Mouse (Mus musculus): ENCODE measurements around the gene Sfr1. TPM values are rescaled to one million over a fixed set of nuclear protein-coding genes. Genes with fewer than 3 reads are reported as not detected.

The Sfr1 gene
- polyA plus RNA-seq, 1 experiment, result 86.3 TPM

GRCm38 (mm10) chr19:47752456-47752855, 21.0 kb downstream of the Sfr1 start:
- no peak for DNase-seq (ENCODE audit: low spot score)

- DNase-seq (ENCODE audit: low spot score), result no peak
Measured at GRCm38 (mm10) chr19:47753921-47754320, 22.4 kb downstream of the Sfr1 start.

- DNase-seq (ENCODE audit: low spot score), result no peak
Measured at GRCm38 (mm10) chr19:47754931-47755330, 23.4 kb downstream of the Sfr1 start.

- DNase-seq (ENCODE audit: low spot score), result no peak
Measured at GRCm38 (mm10) chr19:47755625-47756024, 24.1 kb downstream of the Sfr1 start.

- DNase-seq (ENCODE audit: low spot score), result no peak
Measured at GRCm38 (mm10) chr19:47777847-47778246, 46.4 kb downstream of the Sfr1 start.

- no peak for DNase-seq (ENCODE audit: low spot score)
Measured at GRCm38 (mm10) chr19:47780145-47780544, 48.7 kb downstream of the Sfr1 start.

- no peak for DNase-seq (ENCODE audit: low spot score)
Measured at GRCm38 (mm10) chr19:47780972-47781371, 49.5 kb downstream of the Sfr1 start.

GRCm38 (mm10) chr19:47783898-47784297, 52.4 kb downstream of the Sfr1 start:
- no peak for DNase-seq (ENCODE audit: low spot score)

Other genes starting within 250 kb of the Sfr1 start
- 19.4 and 21.2 TPM in 2 replicates for gene Stn1, start 194.2 kb upstream of the Sfr1 start, polyA plus RNA-seq (2012; rRNA removed)
- 49.5 and 51.5 TPM in 2 replicates for gene Slk, start 152.0 kb upstream of the Sfr1 start, polyA plus RNA-seq (2012; rRNA removed)
- gene Col17a1, start 39.6 kb upstream of the Sfr1 start, polyA plus RNA-seq (2012; rRNA removed), result 4.2 and 6.1 TPM in 2 replicates
- 478 and 508 TPM in 2 replicates for gene Gsto1, start 123.3 kb downstream of the Sfr1 start, polyA plus RNA-seq (2012; rRNA removed)
- gene Gsto2, start 133.9 kb downstream of the Sfr1 start, polyA plus RNA-seq (2012; rRNA removed), result 4.9 and 7.3 TPM in 2 replicates
- gene Cfap43, start 187.6 kb downstream of the Sfr1 start, polyA plus RNA-seq (2012; rRNA removed), result 0.21 and 0.66 TPM in 2 replicates
- gene Itprip, start 187.6 kb downstream of the Sfr1 start, polyA plus RNA-seq (2012; rRNA removed), result 6.3 and 7.8 TPM in 2 replicates
- gene Cfap58, start 206.0 kb downstream of the Sfr1 start, polyA plus RNA-seq (2012; rRNA removed), result not detected in 2 replicates